Mouse (Mus musculus): Measurements from ENCODE around the gene Szt2.

The Szt2 gene

DNA sequence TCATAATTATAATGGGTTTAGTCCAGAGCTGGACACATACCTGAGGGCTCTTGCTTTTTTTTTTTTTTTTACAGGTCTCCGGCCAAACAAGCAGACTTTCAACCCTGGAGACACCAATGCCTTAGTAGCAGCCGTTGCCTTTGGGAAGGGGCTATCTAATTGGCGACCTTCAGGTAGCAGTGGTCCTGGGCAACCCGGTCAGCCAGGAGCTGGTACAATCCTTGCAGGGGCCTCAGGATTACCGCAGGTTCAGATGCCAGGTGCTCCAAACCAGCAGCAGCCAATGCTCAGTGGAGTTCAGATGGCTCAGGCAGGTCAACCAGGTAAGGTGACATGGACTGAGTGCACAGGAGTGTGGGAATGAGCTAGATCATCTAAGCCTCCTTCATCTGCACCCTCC lies 4.5 kb upstream of the Szt2 start:
- DNase-seq (ENCODE audit: low read depth, low spot score) = no peak

DNA sequence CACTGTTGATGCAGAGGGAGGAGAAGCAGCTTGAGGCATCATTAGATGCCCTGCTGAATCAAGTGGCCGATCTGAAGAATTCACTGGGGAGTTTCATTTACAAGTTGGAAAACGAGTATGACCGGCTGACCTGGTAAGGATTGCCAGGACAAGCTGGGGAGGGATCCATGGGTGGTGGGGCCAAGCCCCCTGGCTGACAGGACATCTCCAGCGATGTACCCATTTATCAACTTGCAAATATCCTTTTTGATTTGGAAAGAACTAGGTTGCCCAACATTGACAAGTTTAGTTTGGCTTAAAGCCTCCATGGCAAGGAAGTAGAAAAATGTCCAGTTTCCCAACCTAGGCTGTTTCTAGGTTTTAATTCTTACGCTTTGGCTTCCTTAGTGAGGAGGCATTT lies 1.8 kb upstream of the Szt2 start:
- no peak for DNase-seq (ENCODE audit: low read depth, low spot score)

DNA sequence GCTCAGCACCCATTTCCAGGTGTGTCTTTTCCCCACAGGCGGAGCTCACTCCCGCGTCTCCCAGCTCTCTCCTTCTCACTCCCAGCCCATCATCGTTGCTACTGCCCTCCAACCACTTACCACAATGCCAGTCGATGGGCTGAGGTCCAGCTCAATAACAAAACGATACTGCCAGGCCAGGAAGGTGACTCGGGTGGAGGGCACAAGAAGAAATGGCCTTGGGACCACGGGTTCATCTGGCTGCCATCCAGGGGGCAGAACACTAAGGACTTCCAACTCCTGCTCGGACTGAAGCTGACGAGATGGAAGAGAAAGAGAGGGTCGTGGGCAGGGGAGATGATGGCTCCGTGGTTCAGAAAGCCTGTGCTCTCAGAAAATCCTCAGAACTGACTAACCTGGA lies 6.4 kb downstream of the Szt2 start:
- DNase-seq (ENCODE audit: low read depth, low spot score) = no peak

DNA sequence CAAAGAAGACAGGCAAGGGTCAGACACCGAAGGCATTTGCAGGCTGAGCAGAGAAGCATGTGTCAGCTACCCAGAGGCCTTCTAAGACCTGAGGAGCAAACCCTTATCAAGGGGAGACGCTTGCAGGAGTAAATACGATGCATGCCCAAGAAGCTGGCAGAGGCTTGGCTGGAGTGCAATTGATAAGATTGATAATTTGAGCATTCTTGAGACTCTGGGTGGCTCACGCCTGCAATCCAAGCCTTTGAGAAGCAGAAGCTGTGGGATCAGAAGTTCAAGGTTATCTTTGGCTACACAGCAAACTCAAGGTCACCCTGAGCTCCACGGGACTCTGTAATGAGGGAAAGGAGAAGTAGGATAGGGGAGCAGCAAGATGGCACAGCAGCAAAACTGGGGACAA lies 7.2 kb downstream of the Szt2 start:
- DNase-seq (ENCODE audit: low read depth, low spot score) = no peak

DNA sequence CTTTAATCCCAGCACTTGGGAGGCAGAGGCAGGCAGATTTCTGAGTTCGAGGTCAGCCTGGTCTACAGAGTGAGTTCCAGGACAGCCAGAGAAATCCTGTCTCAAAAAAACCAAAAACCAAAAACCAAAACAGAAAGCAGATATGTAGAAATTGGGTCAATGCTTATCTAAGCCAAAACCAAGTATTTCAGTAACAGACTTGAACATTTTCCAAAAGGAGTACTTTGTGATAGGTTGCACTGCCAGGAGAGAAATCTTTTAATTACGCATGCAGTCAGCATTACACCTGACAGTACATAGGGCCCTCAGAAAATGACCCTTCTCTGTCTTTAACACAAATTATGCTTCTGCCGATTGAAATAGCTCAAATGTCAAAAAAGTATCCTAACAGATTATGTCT lies 7.7 kb downstream of the Szt2 start:
- DNase-seq (ENCODE audit: low read depth, low spot score) = no peak

DNA sequence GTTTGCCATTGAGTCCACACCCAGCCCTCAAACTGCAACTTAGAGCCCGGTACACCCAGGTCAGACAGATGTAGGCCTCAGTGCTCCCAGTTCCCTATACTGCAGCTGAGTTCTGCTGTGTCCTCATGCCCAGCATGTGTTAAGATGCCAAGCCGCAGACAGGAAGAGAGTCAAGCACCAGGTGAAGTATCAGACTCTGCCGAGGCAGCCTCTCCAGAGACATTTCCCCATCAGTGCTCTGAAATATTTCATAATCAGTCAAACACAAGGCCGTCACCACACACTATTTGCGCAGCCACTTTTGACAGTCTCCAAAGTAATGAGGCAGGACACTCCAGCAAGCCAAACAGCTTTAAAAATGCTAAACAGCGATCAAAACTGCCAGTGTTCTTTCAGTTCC lies 10.7 kb downstream of the Szt2 start:
- no peak for DNase-seq (ENCODE audit: low read depth, low spot score)

DNA sequence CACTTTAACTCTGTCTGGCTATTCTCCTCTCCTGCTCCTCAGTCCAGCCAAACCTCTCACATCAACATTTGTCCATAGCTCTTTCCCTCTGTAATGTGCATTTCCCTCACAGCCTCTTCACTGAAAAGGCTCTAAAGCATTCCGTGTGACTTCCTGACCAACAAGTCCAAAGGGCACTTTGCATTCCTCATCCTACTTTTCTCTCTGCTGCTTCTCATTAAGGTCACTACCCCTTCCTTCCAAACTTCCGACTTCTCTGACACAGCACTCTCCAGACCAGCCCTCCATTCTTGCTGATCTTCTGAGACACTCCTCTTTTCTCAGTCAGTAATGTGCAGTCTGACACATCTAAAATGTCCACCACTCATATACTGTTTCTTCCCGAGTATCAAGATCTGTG lies 12.6 kb downstream of the Szt2 start:
- no peak for DNase-seq (ENCODE audit: low read depth, low spot score)

DNA sequence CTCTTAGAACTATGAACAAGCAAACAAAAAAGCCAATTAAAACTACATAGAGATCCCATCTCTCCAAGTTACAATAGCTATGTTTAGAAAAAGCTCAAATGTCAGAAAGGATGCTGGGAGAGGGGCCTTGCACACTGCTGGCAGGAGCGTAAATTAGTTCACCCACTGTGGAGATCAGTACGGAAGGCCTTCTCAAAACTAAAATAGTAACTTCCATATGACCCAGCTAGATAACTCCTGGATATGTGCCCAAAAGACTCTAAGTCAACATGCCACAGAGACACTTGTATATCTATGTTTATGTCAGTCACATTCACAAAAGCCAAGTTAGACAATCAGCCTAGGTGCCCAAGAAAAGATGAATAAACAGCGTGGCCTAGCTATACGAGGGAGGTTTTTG lies 13.8 kb downstream of the Szt2 start:
- DNase-seq (ENCODE audit: low read depth, low spot score) = no peak

DNA sequence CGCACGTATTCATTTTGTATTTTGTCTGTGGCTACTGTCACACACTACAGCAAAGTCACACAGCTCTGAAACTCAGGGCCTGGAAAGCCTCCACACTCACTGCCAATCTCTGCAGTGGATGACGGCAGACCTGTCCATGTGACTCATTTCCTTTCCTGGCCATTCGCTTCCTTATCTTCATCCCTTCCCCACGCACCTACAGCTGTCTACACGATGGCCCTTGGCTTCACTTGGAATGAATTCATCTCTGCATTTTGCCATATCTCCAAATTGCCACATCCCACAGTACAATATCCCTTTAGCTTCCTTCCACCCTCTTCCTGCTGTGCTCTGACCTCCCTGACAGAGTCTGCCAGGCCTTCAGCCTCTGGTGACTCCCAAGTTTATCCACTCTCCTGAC lies 14.6 kb downstream of the Szt2 start:
- DNase-seq (ENCODE audit: low read depth, low spot score) = no peak

DNA sequence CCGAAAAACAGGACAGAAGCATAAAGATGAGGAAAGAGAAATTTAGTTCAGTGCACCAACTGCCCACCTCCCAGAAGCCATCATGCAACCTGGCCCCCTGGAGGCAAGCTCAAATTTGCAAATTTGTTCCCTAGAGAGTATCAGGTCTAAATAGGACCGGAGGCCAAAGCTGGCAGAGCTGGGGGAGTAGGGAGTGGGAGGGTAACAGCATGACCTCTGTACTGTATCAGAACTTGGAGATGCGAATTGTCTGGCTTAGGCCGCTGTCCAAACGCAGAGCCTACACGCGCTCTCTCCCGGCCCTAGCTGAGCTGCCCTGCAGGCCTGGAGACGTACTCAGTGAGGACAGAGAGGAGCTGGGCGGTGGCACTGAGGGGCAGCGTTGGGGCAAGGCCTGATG lies 18.9 kb downstream of the Szt2 start:
- DNase-seq (ENCODE audit: low read depth, low spot score) = no peak

DNA sequence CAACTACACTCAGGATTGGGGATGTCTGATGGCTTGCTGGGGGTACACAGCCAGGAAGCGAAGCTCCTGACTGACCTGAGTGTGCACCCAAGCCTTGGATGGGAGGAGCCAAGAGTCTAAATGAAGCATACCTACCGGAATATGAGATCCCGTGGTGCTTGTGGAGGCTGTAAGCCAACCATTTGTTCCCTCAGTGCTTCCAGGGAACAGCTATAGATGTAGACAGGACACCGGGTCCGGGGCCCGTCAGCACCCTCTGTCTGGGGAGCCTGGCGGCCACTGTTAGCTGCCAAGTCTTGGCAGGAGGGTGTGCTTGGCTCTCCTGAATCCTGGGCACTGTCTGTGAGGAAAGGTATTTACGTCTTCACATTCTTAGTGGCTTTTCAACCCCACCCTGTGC lies 21.8 kb downstream of the Szt2 start:
- DNase-seq (ENCODE audit: low read depth, low spot score) = no peak

DNA sequence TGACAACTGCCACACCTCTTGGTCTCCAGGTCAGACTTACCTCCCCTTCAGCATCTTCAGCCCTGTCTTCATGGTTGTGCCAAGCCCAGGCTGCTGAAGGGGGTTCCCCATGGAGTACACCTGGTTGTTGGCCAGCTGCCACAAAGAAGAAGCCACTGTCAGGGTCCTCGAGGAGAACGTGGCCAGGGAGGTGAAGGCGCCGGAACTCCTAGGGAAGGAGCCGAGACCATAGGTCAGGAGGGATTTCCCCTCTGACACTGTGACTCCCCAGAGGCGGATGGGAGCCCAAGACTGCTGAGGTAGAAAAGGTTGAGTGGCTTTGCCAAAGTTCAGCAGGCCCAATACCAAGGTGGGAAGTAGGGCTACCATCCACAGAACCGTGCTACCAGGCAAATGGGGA lies 25.8 kb downstream of the Szt2 start:
- DNase-seq (ENCODE audit: low read depth, low spot score) = no peak

DNA sequence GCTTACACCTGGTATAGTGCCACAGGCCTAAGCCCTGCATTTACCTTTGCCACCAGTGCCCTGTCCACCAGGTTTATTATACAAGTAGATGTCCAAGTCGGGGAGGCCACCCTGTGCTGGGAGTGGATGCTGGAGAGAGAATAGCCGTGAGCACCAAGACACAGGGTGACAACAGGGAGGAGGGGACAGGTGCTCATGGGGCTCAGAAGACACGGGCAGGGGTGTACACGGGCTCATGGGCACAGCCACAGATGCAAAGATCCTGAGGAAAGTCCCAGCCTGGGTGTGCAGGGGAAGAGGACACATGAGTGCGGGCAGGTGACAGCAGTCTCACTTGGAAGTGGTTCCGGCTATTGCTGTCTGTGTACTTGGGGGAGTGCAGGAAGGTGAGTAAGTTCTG lies 33.1 kb downstream of the Szt2 start:
- no peak for DNase-seq (ENCODE audit: low read depth, low spot score)

DNA sequence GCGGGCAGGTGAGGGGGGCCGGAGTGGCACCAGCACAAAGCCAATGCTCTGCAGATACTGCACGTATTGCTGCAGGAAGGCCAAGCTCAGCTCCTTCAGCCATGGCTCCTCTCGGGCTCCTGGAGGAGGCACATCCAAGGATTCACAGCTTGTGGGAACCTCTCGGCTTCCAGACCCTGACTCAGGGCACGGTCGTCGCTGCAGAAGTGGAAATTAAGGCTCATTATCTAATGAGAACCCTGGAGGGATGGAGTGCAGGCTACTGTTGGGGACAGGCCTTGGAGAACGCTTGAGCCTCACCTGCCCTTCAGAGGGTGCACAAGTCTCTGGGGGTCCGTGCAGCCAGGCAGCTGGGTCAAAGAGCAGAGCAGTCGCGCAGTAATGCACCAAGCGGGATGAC lies 37.3 kb downstream of the Szt2 start:
- DNase-seq (ENCODE audit: low read depth, low spot score) = no peak

DNA sequence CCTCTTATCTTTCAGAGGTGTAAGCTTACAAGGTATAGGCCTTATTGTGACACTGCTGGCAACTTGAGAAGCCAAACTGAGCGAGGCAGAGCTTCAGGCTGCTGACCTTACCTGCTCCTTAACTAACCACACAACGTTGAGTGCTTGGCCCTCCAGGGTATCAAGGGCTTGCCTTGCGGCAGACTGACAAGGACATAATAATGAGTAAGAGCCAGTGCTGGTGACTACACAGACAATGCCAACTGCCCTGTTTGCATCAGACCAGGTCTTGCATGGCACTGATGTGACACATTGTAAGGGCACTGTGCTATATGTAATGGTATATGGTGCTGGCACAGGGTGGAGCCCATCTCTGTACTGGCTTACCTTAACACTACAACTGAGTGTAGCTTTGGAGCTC lies 40.5 kb downstream of the Szt2 start:
- DNase-seq (ENCODE audit: low read depth, low spot score) = no peak

DNA sequence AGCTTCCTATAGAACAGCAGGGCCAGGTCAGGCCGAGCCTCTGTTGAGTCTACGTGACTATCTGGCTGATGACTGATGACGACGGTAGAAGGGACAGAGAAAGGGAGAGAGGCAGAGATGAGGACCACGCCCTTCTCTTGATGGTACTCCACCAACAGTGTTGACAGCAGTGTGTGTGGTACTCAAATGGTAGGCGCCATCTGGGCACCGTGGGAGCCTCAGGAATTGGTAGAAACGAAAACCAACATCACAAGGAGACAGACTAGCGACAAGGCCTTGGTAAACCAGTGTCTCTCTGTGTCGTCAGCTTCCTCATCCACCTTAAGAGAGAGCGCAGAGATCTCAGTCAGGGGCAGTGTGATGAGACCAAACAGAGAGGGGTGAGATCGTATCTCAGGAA lies 41.5 kb downstream of the Szt2 start:
- DNase-seq (ENCODE audit: low read depth, low spot score) = no peak

DNA sequence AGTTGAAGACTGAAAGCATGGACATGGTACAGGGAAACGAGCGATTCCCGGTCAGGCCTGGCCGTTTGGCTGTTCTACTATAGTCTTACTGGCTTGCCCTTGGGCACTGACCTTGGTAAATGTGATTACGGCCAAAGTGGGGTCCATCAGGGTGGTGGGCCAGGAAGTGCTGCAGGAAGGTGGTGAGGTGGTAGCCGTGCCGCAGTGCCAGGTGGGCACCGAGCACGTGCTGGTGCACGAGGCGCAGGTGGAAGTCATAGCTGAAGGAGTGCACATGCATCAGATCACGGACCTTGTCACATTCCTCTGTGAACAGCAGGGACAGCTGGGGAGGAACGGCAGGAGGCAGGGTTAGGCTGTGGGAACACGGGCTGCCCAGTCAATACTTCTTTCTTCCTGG lies 43.1 kb downstream of the Szt2 start:
- no peak for DNase-seq (ENCODE audit: low read depth, low spot score)

DNA sequence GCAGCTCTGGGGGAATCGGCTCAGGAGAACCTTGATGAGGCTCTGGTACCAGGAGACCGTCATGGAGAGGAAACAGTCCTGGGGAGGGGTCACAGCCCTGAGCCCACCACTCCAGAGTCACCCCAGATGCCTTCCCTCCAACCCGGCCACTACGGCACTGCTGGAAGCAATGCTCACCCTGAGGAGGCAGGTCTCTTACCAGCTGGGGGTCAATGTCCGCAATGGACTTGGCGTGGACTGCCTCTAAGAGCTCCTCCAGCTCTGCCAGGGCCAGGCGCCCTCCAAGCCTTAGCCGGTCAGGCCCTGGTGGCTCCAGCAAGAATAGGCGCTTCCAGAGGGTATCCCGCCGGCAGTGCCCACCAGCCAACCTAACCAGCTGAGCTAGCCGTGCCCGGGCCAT lies 44.4 kb downstream of the Szt2 start:
- no peak for DNase-seq (ENCODE audit: low read depth, low spot score)

DNA sequence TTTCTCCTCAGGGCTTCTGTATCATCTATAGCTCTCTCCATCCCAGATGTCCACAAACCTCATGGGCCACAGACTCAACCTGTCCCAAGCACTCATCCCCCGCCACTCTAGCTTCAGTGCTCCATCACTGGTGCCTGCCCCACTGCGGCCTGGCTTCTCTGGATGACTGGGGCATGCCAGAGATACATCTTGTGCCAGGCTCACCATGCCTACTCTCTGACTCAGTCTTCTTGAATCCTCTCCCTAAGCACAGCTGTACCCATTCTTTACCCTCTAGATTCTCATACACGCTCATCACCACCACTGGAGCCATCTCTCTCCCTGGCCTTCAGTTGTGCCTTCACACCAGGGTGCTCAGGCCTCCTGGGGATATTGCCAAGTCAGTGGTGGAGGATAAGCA lies 45.1 kb downstream of the Szt2 start:
- DNase-seq (ENCODE audit: low read depth, low spot score) = no peak

DNA sequence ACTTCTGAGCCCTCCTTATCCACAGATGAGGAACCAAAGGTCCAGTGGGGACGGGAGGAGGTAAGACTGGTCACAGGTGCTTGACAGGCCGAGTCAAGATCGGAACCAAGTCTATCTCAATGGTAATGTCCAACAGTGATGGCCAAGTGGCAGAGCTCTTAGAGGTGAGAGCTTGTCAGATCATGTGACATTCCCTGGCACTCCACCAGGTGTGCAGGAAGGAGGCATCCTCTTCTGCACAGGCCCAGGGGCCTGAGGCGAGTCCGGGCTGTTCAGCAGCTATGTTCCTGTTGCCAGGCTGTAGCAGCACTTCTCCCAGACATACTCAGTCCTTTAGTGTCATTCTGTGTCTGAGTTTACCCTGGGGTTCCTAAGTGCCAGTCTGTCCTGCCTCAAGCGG lies 46.2 kb downstream of the Szt2 start:
- DNase-seq (ENCODE audit: low read depth, low spot score) = no peak

DNA sequence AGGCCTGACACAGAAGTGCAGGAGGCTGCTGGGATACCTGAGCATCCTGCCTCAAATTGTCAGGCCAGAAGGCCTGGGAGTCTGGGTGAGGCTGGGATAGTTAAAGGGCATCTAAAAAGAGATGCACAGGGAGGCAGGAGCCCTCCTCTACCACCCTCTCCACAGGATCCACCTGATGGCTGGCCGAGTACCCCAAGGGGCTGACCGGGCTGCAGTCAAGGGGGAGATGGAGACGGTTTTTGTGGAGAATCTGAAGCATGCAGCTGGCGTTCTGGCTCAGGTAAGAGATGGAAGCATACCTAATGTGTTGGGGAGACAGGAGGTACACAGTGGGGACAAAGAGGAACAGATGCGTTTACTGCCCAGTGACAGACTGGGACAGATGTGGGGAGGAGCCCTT lies 47.6 kb downstream of the Szt2 start:
- DNase-seq (ENCODE audit: low read depth, low spot score) = no peak

DNA sequence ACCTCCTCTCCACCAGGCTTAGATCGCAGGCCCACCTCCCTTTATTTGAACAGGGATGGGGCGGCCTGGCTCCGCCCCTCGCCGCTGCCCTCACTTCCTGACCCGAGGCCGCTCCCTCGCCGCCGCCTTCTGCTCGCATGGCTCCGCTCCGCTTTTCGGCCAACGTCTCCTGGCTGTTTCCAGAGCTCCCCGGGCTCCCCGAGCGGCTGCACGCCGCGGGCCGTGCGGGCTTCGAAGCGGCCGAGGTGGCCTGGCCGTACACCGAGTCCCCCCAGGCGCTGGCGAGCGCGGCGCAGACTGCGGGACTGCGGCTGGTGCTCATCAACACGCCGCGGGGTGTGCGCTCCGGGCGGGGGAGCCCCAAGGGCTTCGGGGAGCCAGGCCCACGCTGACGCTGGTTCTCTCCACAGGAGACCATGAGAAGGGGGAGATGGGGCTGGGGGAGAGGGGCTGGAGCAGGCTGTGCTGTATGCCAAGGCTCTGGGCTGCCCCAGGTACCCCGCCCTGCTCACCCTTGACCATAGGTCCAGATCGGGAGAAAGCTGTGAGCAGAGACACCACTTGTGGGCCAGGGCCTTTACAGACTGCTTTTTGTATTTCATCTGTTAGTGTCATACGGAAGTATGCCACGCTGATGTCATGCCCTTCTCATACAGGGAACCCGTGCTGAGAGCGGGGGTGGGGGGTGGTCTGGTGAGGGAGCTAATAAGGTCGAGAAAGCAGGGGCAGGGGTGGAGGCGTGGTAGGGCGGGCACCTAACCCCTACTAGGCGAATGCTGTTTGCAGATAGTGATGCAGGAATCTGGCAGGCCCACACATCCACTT lies 49.0 kb downstream of the Szt2 start:
- no peak for DNase-seq (ENCODE audit: low read depth, low spot score)

DNA sequence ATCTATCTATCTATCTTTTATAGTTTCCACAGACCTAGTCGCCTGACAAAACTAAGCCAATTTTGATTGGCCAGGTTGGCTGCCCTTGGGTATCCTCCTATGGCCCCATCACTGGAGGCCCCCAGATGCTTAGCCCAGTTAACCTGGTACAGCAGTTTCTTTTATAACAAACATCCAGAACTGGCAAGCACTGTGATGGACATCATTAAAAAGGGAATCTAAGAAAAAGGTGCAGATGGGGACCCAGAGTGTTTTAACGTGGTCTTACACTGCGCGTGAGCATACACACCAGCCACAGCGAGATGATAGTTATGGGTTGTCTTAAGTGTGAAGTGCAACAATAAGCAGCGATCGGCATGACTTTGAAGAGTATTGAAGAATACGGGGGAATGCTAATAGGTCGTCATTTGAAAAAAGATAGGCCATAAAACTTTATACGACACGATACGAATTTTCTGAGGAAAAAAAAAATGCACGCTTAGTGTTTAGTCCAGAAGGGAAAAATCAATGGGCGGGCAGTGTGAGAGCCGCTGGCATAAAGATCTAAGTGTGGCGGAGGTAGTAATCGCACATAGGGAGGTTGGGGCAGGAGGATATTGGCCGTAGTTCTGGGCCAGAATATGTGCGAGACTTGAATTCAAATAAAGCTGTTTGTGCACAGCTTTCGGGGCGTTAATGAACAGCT lies 49.7 kb downstream of the Szt2 start:
- DNase-seq (ENCODE audit: low read depth, low spot score) = no peak
